Comparison of ENCODE assay signal across 9 mouse cellular contexts in genomic region chr7:89773926-89774325, GRCm38 (mm10).
DNase-seq lines count a peak whose midpoint lies in the region; ATAC-seq and TF ChIP-seq lines count a peak whose summit lies in the region.
"Had no signal": no experiment of that assay in that cellular context is flagged by ENCODE, and none has a peak within 500 bp of the region (broad histone marks: within the 10 kb centered on the region; RNA-seq: fewer than 3 reads in every experiment).

No protein-coding gene starts in this region.

- no peaks in the 10 kb centered on the region for H3K27me3 ChIP-seq in hindbrain, embryonic 11.5 days (ENCODE audit: control insufficient read depth, insufficient read depth, low read length)
- H3K27me3 ChIP-seq in hindbrain, embryonic 16.5 days (replicated peaks; ENCODE audit: control insufficient read depth, insufficient read depth, low read length), result no peaks in the 10 kb centered on the region
- no peaks in the 10 kb centered on the region for H3K27me3 ChIP-seq in testis, adult 2 months (ENCODE audit: control insufficient read depth, insufficient read depth, low read length)
- H3K27me3 ChIP-seq in heart, postnatal 0 days (ENCODE audit: control insufficient read depth, insufficient read depth, low read length), result no peaks in the 10 kb centered on the region
- H3K27me3 ChIP-seq in stomach, postnatal 0 days (ENCODE audit: control insufficient read depth, insufficient read depth, low read length), result no peaks in the 10 kb centered on the region

- no peaks in the 10 kb centered on the region for H3K9me3 ChIP-seq in hindbrain, embryonic 11.5 days (ENCODE audit: control insufficient read depth, low read length)
- H3K9me3 ChIP-seq in hindbrain, embryonic 16.5 days (ENCODE audit: control insufficient read depth, low read length), result 0 out of 2 replicates have a peak, but pooled peaks cover 3% of the 10 kb centered on the region
- no peaks in the 10 kb centered on the region for H3K9me3 ChIP-seq in heart, postnatal 0 days (replicated peaks; ENCODE audit: control insufficient read depth, low read length)
- no peaks in the 10 kb centered on the region for H3K9me3 ChIP-seq in stomach, postnatal 0 days (ENCODE audit: control insufficient read depth, low read length)
- H3K9me3 ChIP-seq: midbrain, embryonic 12.5 days had no signal

- no peak for TF ChIP-seq EP300 in heart, postnatal 0 days (IDR thresholded peaks at IDR 0.05; ENCODE audit: low read depth)
- no peak for TF ChIP-seq EP300 in stomach, postnatal 0 days (optimal IDR thresholded peaks at IDR 0.05)

- H3K36me3 ChIP-seq in hindbrain, embryonic 11.5 days (ENCODE audit: control insufficient read depth, insufficient read depth, low read length), result no peaks in the 10 kb centered on the region
- no peaks in the 10 kb centered on the region for H3K36me3 ChIP-seq in hindbrain, embryonic 16.5 days (ENCODE audit: control insufficient read depth, insufficient read depth, low read length)
- H3K36me3 ChIP-seq in testis, adult 2 months (ENCODE audit: control insufficient read depth, insufficient read depth, low read length), result no peaks in the 10 kb centered on the region
- no peaks in the 10 kb centered on the region for H3K36me3 ChIP-seq in heart, postnatal 0 days (replicated peaks; ENCODE audit: control insufficient read depth, insufficient read depth, low read length)
- no peaks in the 10 kb centered on the region for H3K36me3 ChIP-seq in stomach, postnatal 0 days (ENCODE audit: control insufficient read depth, insufficient read depth, low read length)
- H3K36me3 ChIP-seq: midbrain, embryonic 12.5 days had no signal

- H3K4me2 ChIP-seq in hindbrain, embryonic 11.5 days (replicated peaks; ENCODE audit: low read depth, low read length), result no peak overlapping the region
- H3K4me2 ChIP-seq in hindbrain, embryonic 16.5 days (ENCODE audit: low read length), result no peak overlapping the region
- H3K4me2 ChIP-seq in heart, postnatal 0 days (ENCODE audit: low read depth, low read length), result no peak overlapping the region
- H3K4me2 ChIP-seq in stomach, postnatal 0 days (replicated peaks; ENCODE audit: low read depth), result no peak overlapping the region
- H3K4me2 ChIP-seq: midbrain, embryonic 12.5 days had no signal

- no peak for TF ChIP-seq POLR2A in testis, adult 2 months (IDR thresholded peaks at IDR 0.05; ENCODE audit: control insufficient read depth, low read depth, low read length)

- no peak overlapping the region for H3K4me3 ChIP-seq in hindbrain, embryonic 11.5 days (ENCODE audit: low read depth, low read length)
- H3K4me3 ChIP-seq in hindbrain, embryonic 16.5 days (ENCODE audit: low read length), result no peak overlapping the region
- no peak overlapping the region for H3K4me3 ChIP-seq in testis, adult 2 months (ENCODE audit: control insufficient read depth, low read depth, low read length)
- H3K4me3 ChIP-seq in heart, postnatal 0 days (ENCODE audit: low read depth, low read length), result no peak overlapping the region
- H3K4me3 ChIP-seq in stomach, postnatal 0 days (ENCODE audit: low read depth, low read length), result no peak overlapping the region
- H3K4me3 ChIP-seq: midbrain, embryonic 12.5 days had no signal

- ATAC-seq in hindbrain, embryonic 11.5 days (ENCODE audit: low FRiP score), result no peak
- no peak for ATAC-seq in hindbrain, embryonic 16.5 days
- no peak for ATAC-seq in heart, postnatal 0 days (ENCODE audit: insufficient read depth, low read depth)
- ATAC-seq in stomach, postnatal 0 days (ENCODE audit: low FRiP score, low TSS enrichment), result no peak

- DNase-seq in hindbrain, embryonic 11.5 days (ENCODE audit: low spot score), result peak; percentile 7
- no peak for DNase-seq in testis, postnatal 10 days (ENCODE audit: low spot score)
- no peak for DNase-seq in heart, postnatal 0 days (ENCODE audit: low spot score)
- DNase-seq in stomach, postnatal 0 days (ENCODE audit: low spot score), result no peak
- no peak for DNase-seq in spleen, adult 12 weeks (ENCODE audit: low spot score)
- DNase-seq in left cerebral cortex, postnatal 25 days (ENCODE audit: low spot score in 2 of 2), result no peak

- 21% methylated on average over 2 of the region's 2 CpGs for WGBS in hindbrain, embryonic 11.5 days
- WGBS in hindbrain, embryonic 16.5 days, result 8% methylated on average over 2 of the region's 2 CpGs
- 26% methylated on average over 2 of the region's 2 CpGs for WGBS in heart, postnatal 0 days
- WGBS in stomach, postnatal 0 days, result 22% methylated on average over 2 of the region's 2 CpGs

- TF ChIP-seq CTCF in testis, adult 2 months (IDR thresholded peaks at IDR 0.05; ENCODE audit: control insufficient read depth, insufficient read depth, insufficient replicate concordance, low read depth, low read length), result no peak
- no peak for TF ChIP-seq CTCF in heart, postnatal 0 days (IDR thresholded peaks at IDR 0.05; ENCODE audit: low read depth)
- TF ChIP-seq CTCF in stomach, postnatal 0 days (IDR thresholded peaks at IDR 0.05; ENCODE audit: low read depth), result no peak

- no peak overlapping the region for H3K27ac ChIP-seq in hindbrain, embryonic 11.5 days (ENCODE audit: low read depth, low read length)
- no peak overlapping the region for H3K27ac ChIP-seq in hindbrain, embryonic 16.5 days (ENCODE audit: low read depth, low read length)
- peak overlapping the region; percentile 49 for H3K27ac ChIP-seq in testis, adult 2 months (ENCODE audit: control insufficient read depth, insufficient read depth, low read depth, low read length)
- H3K27ac ChIP-seq in heart, postnatal 0 days (ENCODE audit: low read depth), result peak overlapping the region; percentile 68; the same call in 1 of the 2 replicates
- H3K27ac ChIP-seq in stomach, postnatal 0 days (replicated peaks), result peak overlapping the region; percentile 42
- H3K27ac ChIP-seq: midbrain, embryonic 12.5 days had no signal

- intact Hi-C loops in left cerebral cortex, postnatal 25 days (cut with DNase I), result no loop called here

- 0 out of 2 replicates have a peak, but pooled peaks cover 2% of the 10 kb centered on the region for H3K4me1 ChIP-seq in hindbrain, embryonic 11.5 days (replicated peaks; ENCODE audit: control insufficient read depth, insufficient read depth, low read length)
- H3K4me1 ChIP-seq in hindbrain, embryonic 16.5 days (ENCODE audit: control insufficient read depth, insufficient read depth, low read depth, low read length), result peaks cover 2% of the 10 kb centered on the region; the same call in 1 of the 2 replicates
- H3K4me1 ChIP-seq in testis, adult 2 months (ENCODE audit: control insufficient read depth, insufficient read depth, low read length), result no peaks in the 10 kb centered on the region
- H3K4me1 ChIP-seq in heart, postnatal 0 days (ENCODE audit: control insufficient read depth, insufficient read depth), result 0 out of 2 replicates have a peak, but pooled peaks cover 5% of the 10 kb centered on the region
- H3K4me1 ChIP-seq in stomach, postnatal 0 days (replicated peaks; ENCODE audit: control insufficient read depth, insufficient read depth), result no peaks in the 10 kb centered on the region

- no peak overlapping the region for H3K9ac ChIP-seq in hindbrain, embryonic 11.5 days (ENCODE audit: low read depth, low read length)
- no peak overlapping the region for H3K9ac ChIP-seq in hindbrain, embryonic 16.5 days (ENCODE audit: low read depth, low read length)
- H3K9ac ChIP-seq in heart, postnatal 0 days (replicated peaks; ENCODE audit: low read depth, low read length), result no peak overlapping the region
- H3K9ac ChIP-seq in stomach, postnatal 0 days (ENCODE audit: low read length), result no peak overlapping the region
- H3K9ac ChIP-seq: midbrain, embryonic 12.5 days had no signal

Comparison
In these comparisons a context has a peak if more than half of its experiments do, and no peak if none do; other contexts are left out.
1. H3K27ac ChIP-seq: peak in testis, adult 2 months (single experiment), heart, postnatal 0 days (single experiment) and stomach, postnatal 0 days (single experiment); none in hindbrain, embryonic 11.5 days (single experiment) and hindbrain, embryonic 16.5 days (single experiment).